Mouse (Mus musculus): Measurements from ENCODE around the gene Rarg.

DNA sequence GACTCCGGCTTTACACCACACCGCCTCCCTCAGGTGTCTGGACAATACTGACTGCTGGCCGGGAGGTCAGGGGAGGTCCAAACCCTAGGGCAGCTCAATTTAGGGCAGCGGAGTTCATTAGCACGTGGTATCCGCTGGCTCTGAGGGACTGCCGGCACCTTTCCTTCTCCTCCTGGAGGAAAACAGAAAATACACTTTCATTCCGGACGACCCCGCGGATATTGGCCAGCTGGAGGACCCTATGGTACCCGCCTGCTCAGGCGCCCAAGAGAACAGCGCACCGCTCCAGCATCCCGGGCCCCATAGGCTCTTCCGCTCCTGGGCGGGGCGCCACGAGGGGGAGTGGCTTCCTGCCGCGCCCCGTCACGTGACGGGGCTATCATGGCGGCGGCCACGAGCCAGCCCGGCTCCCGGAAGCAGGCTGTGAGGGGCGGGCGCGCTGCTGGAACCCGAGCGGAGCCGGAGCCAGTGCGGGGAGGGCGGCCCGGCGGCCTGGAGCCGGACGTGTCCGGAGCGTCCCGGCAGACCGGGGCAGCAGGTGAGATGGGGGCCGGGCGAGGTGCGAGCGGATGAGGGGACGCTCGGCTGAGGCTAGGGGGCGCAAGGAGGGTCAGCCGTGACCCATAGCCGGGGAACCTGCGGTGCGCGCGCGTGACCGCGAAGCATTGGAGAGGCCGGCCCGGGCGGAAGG is 21.9 kb upstream of the Rarg start, which contains the start of gene Mfsd5:
- TF ChIP-seq POLR2A (IDR thresholded peaks at IDR 0.05; ENCODE audit: borderline replicate concordance, low read depth, low read length) (no peak; the same call in 1 of the 2 replicates), CTCF (IDR thresholded peaks at IDR 0.05; ENCODE audit: low read depth, low read length) (peak; percentile 18)

Data from bone marrow macrophage, adult 2 months (primary cell).